ENCODE assay signal across 8 mouse cellular contexts in genomic region chr6:73221189-73221957, GRCm38 (mm10). TPM values are rescaled to one million over a fixed set of nuclear protein-coding genes. Genes with fewer than 3 reads are reported as not detected.
DNase-seq lines count a peak whose midpoint lies in the region; ATAC-seq and TF ChIP-seq lines count a peak whose summit lies in the region.

Gene Dnah6, minus strand, starts transcription at chr6:73221651.

- peak; percentile 17; the same call in 1 of the 2 replicates for TF ChIP-seq POLR2A in lung, adult 2 months (IDR thresholded peaks at IDR 0.05; ENCODE audit: borderline replicate concordance, extremely low read depth, low read depth, low read length)

- peak; percentile 99 for ATAC-seq in forebrain, postnatal 0 days
- peak; percentile 99 for ATAC-seq in neural tube, embryonic 15.5 days (ENCODE audit: low FRiP score)

- peaks cover 4% of the 10 kb centered on the region; the same call in 1 of the 2 replicates for H3K4me1 ChIP-seq in forebrain, postnatal 0 days (ENCODE audit: insufficient read depth)
- peaks cover 3% of the 10 kb centered on the region; the same call in 1 of the 2 replicates for H3K4me1 ChIP-seq in lung, adult 2 months (ENCODE audit: control insufficient read depth, insufficient read depth, low read length)
- H3K4me1 ChIP-seq in neural tube, embryonic 15.5 days = peaks cover 13% of the 10 kb centered on the region

- H3K36me3 ChIP-seq in forebrain, postnatal 0 days (ENCODE audit: insufficient read depth) = no peaks in the 10 kb centered on the region
- H3K36me3 ChIP-seq in neural tube, embryonic 15.5 days = no peaks in the 10 kb centered on the region

- H3K9ac ChIP-seq in forebrain, postnatal 0 days = peak within 1 kb of the TSS; percentile 48
- H3K9ac ChIP-seq in neural tube, embryonic 15.5 days (replicated peaks) = peak within 1 kb of the TSS; percentile 45

- no peaks in the 10 kb centered on the region for H3K9me3 ChIP-seq in forebrain, postnatal 0 days (ENCODE audit: low read length)
- H3K9me3 ChIP-seq in neural tube, embryonic 15.5 days (replicated peaks) = no peaks in the 10 kb centered on the region

- no peaks in the 10 kb centered on the region for H3K27me3 ChIP-seq in forebrain, postnatal 0 days (ENCODE audit: insufficient read depth, low read length)
- H3K27me3 ChIP-seq in neural tube, embryonic 15.5 days (replicated peaks) = no peaks in the 10 kb centered on the region

- 31% methylated on average over 25 of the region's 25 CpGs for WGBS in forebrain, postnatal 0 days
- WGBS in lung, adult 2 months = 30% methylated on average over 25 of the region's 25 CpGs
- WGBS in neural tube, embryonic 15.5 days = 32% methylated on average over 25 of the region's 25 CpGs

- H3K4me2 ChIP-seq in forebrain, postnatal 0 days (ENCODE audit: low read depth) = peak within 1 kb of the TSS; percentile 59
- peak within 1 kb of the TSS; percentile 65 for H3K4me2 ChIP-seq in neural tube, embryonic 15.5 days

- peak within 1 kb of the TSS; percentile 39 for H3K4me3 ChIP-seq in forebrain, postnatal 0 days (ENCODE audit: low read depth, low read length)
- peak within 1 kb of the TSS; percentile 59 for H3K4me3 ChIP-seq in layer of hippocampus, adult 2 months
- peak within 1 kb of the TSS; percentile 26 for H3K4me3 ChIP-seq in lung, adult 2 months (replicated peaks; ENCODE audit: extremely low read depth, low read depth, low read length)
- peak within 1 kb of the TSS; percentile 41 for H3K4me3 ChIP-seq in neural tube, embryonic 15.5 days (replicated peaks)

- peak; percentile 98 for DNase-seq in ES-CJ7 (ENCODE audit: low read depth, low spot score)
- peak; percentile 93 for DNase-seq in cerebellum, adult 11-12 months
- DNase-seq in forebrain, postnatal 0 days = peak; percentile 95
- DNase-seq in heart, postnatal 4 days = peak; percentile 93
- peak; percentile 83 to 95 for DNase-seq in layer of hippocampus, adult 2 months (ENCODE audit: low spot score in 2 of 2)
- peak; percentile 80 for DNase-seq in lung, adult 2 months
- DNase-seq in testis, postnatal 10 days (ENCODE audit: low spot score) = peak; percentile 83

- peak within 1 kb of the TSS; percentile 67 for H3K27ac ChIP-seq in forebrain, postnatal 0 days (ENCODE audit: low read depth, low read length)
- peak within 1 kb of the TSS; percentile 54 for H3K27ac ChIP-seq in layer of hippocampus, adult 2 months
- peak within 1 kb of the TSS; percentile 81 for H3K27ac ChIP-seq in neural tube, embryonic 15.5 days (replicated peaks)

- no peak for TF ChIP-seq CTCF in forebrain, postnatal 0 days (IDR thresholded peaks at IDR 0.05; ENCODE audit: low read depth)
- TF ChIP-seq CTCF in layer of hippocampus, adult 2 months (conservative IDR thresholded peaks at IDR 0.05) = no peak
- TF ChIP-seq CTCF in lung, adult 2 months (IDR thresholded peaks at IDR 0.05; ENCODE audit: insufficient read depth, low read length) = no peak

RNA-seq across cellular contexts. Expression of gene Dnah6, which starts in this region (rescaled TPM):
- 1.1 and 1.8 TPM in 2 replicates for total RNA-seq in forebrain, postnatal 0 days (2014; rRNA removed)
- 0.16 and 0.44 TPM in 2 replicates for polyA plus RNA-seq in forebrain, postnatal 0 days (2015; fragmentation: Nextera tagmentation; extraction: Ambion mirVana)
- 1 to 10 TPM in 1 of 2 experiments, under 1 TPM in 1; 0.95 to 1.1 TPM for total RNA-seq in heart, postnatal 4 days (2021)
- under 1 TPM; 0.66 to 0.97 TPM for total RNA-seq in layer of hippocampus, adult 2 months (2021)
- polyA plus RNA-seq in lung, adult 2 months (2012; rRNA removed) = 2.6 and 3.5 TPM in 2 replicates
- polyA plus RNA-seq in neural tube, embryonic 15.5 days (2015; fragmentation: Nextera tagmentation; extraction: Ambion mirVana) = 0.09 and 0.22 TPM in 2 replicates

Comparison
In these comparisons a context has a peak if more than half of its experiments do, and no peak if none do; other contexts are left out.
1. Peak in every context shown above with its lines: DNase-seq, ATAC-seq, H3K4me3 ChIP-seq and H3K27ac ChIP-seq.
2. Peak in DNase-seq, H3K4me3 ChIP-seq and H3K27ac ChIP-seq in layer of hippocampus, adult 2 months; RNA of the gene not detected or under 1 TPM.
3. Peak in ATAC-seq, H3K4me3 ChIP-seq, H3K27ac ChIP-seq, H3K9ac ChIP-seq and H3K4me2 ChIP-seq in neural tube, embryonic 15.5 days; RNA of the gene not detected or under 1 TPM.